Mouse (Mus musculus) cerebellum, adult 18-20 months (tissue): ENCODE data around the gene Myt1l.
A peak's percentile ranks its signal among the peaks of the same experiment; 100 is the strongest.

Experiments
- DNase-seq, 2 experiments: peaks; one replicate each; pipeline ENCODE4 v3.0.0; 2021

Myt1l gene

GRCm38 (mm10) chr12:29570351-29570750 lies 42.2 kb downstream of the Myt1l start:
- no peak for DNase-seq

- DNase-seq, result no peak
Measured at GRCm38 (mm10) chr12:29571613-29572012, 43.4 kb downstream of the Myt1l start.

GRCm38 (mm10) chr12:29593787-29594186 lies 65.6 kb downstream of the Myt1l start:
- DNase-seq, result peak; percentile 69 to 75

- peak in 1 of 2 experiments; percentile 22 for DNase-seq
Measured at GRCm38 (mm10) chr12:29599916-29600315, 71.7 kb downstream of the Myt1l start.

- no peak for DNase-seq
Measured at GRCm38 (mm10) chr12:29601223-29601622, 73.0 kb downstream of the Myt1l start.

- DNase-seq, result no peak
Measured at GRCm38 (mm10) chr12:29604659-29605058, 76.5 kb downstream of the Myt1l start.

GRCm38 (mm10) chr12:29605124-29605523 lies 76.9 kb downstream of the Myt1l start:
- no peak for DNase-seq

- DNase-seq, result no peak
Measured at GRCm38 (mm10) chr12:29606221-29606620, 78.0 kb downstream of the Myt1l start.

GRCm38 (mm10) chr12:29617746-29618145 lies 89.6 kb downstream of the Myt1l start:
- DNase-seq, result peak in 1 of 2 experiments; percentile 24

GRCm38 (mm10) chr12:29621530-29621929 lies 93.3 kb downstream of the Myt1l start:
- no peak for DNase-seq

GRCm38 (mm10) chr12:29627956-29628750 lies 100.0 kb downstream of the Myt1l start:
- peak; percentile 56 to 58 for DNase-seq

- DNase-seq, result no peak
Measured at GRCm38 (mm10) chr12:29629875-29630538, 101.8 kb downstream of the Myt1l start.

- DNase-seq, result no peak
Measured at GRCm38 (mm10) chr12:29634509-29634908, 106.3 kb downstream of the Myt1l start.

GRCm38 (mm10) chr12:29639543-29640196 lies 111.5 kb downstream of the Myt1l start:
- DNase-seq, result peak in 1 of 2 experiments; percentile 23

- no peak for DNase-seq
Measured at GRCm38 (mm10) chr12:29640201-29640600, 112.0 kb downstream of the Myt1l start.

GRCm38 (mm10) chr12:29642915-29643314 lies 114.7 kb downstream of the Myt1l start:
- no peak for DNase-seq

- no peak for DNase-seq
Measured at GRCm38 (mm10) chr12:29644091-29644490, 115.9 kb downstream of the Myt1l start.

- DNase-seq, result no peak
Measured at GRCm38 (mm10) chr12:29644721-29645120, 116.5 kb downstream of the Myt1l start.

GRCm38 (mm10) chr12:29649510-29650152 lies 121.4 kb downstream of the Myt1l start:
- DNase-seq, result no peak

GRCm38 (mm10) chr12:29652516-29652915 lies 124.3 kb downstream of the Myt1l start:
- peak in 1 of 2 experiments; percentile 34 for DNase-seq

GRCm38 (mm10) chr12:29655197-29655632 lies 127.0 kb downstream of the Myt1l start:
- no peak for DNase-seq

GRCm38 (mm10) chr12:29655673-29656072 lies 127.5 kb downstream of the Myt1l start:
- no peak for DNase-seq

GRCm38 (mm10) chr12:29657061-29657460 lies 128.9 kb downstream of the Myt1l start:
- peak in 1 of 2 experiments; percentile 31 for DNase-seq
